Mouse (Mus musculus) lung, adult 18-20 months (tissue): ENCODE measurements around the gene Zdhhc7.

Experiments
- DNase-seq, 2 experiments: peaks; one replicate each; pipeline ENCODE4 v3.0.0; 2022; ENCODE audit warnings: mixed read lengths in 2 of 2

The Zdhhc7 gene

GRCm38 (mm10) chr8:120101068-120101972 lies at the start of gene Zdhhc7:
Zdhhc7 (minus strand) TSS chr8:120101482.
- peak; percentile 84 to 87 for DNase-seq

DNA sequence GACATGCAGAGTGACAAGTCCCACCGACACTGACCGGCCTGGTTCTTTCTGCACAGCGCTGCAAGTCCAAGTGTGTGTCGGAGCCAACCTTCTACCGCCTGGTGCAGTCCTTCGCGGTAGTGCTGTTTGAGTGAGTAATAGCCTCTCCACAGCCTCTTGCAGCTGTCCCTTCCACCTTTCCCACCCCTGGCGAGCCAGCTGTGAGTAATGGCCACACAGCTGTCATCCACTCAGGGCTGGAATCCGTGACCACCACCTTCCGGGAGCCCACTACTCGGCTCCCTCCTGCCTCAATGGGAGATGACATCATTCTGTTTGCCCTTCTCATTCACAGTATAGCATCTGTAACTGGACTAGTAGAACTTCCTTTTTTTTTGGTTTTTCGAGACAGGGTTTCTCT lies 48.7 kb upstream of the Zdhhc7 start:
- DNase-seq, result no peak

GRCm38 (mm10) chr8:120146051-120146450 lies 44.8 kb upstream of the Zdhhc7 start:
- no peak for DNase-seq

DNA sequence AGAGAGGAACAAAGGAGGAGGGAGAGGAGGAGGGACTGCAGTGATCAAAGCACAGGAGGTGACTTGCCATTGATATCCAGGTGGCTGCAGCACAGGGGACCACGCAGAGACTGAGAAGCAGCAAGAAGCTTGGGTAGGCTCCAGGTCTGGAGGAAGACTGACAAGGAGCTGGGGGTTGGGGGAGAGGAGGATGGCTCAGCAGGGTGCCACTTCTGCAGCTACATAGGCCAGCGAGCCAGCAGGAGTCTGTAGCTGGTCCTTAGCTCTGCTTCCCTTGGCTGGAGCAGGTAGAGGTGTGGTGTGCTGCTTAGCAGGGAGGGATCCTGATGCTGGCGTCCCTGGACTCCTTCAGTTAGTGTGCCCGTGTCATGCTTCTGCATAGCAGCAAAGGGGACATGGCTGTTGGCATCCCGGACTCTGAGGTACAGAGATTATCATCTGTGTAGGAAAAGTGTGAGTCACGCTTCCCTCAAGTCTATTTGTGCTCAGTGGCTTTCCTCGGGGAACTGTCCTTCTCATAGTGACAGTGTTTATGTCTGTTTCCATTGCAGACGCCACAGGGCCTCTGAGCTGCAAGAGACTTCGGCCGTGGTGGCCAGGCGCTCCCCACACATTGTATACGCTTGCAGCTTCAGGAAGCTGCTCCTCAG lies 43.5 kb upstream of the Zdhhc7 start:
- DNase-seq, result peak; percentile 77 to 84

GRCm38 (mm10) chr8:120143911-120144651 lies 42.8 kb upstream of the Zdhhc7 start:
- no peak for DNase-seq

DNA sequence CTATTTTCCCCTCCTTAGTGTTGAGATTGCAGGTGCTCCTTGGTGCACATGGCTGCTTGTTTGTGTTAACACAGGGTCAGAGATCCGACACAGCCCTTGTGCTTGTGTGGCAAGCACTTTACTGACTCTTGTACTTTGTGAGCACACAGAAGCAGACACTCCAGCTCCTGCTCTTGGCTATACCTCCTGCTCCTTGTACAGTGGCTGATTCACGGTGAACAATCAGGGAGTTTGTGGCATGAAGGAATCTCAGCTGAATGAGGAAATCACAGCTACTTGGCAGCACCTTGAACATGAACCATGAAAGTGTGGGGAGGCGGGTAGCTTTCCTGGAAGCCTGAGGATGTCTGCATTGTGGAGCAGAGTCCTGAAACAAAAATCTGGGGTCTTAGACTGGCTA lies 39.5 kb upstream of the Zdhhc7 start:
- DNase-seq, result peak; percentile 53 to 78

DNA sequence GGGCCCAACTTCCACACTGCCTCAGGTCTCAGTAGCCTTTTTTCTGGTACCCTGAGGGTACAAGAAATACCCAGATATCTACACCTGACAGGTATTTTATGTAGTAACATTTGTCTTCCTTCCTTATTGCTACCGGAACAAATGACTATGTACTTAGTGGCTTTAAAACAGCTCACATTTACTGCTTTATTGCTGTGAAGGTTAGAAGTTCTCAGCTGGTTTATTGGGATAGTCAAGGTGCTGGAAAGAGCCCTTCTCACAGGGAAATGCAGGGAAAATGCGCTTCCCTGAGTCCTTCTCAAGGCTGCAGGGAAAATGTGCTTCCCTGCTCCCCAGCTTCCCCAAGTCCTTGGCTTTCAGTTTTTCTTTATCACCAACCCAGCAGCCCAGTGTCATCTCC lies 37.7 kb upstream of the Zdhhc7 start:
- no peak for DNase-seq

DNA sequence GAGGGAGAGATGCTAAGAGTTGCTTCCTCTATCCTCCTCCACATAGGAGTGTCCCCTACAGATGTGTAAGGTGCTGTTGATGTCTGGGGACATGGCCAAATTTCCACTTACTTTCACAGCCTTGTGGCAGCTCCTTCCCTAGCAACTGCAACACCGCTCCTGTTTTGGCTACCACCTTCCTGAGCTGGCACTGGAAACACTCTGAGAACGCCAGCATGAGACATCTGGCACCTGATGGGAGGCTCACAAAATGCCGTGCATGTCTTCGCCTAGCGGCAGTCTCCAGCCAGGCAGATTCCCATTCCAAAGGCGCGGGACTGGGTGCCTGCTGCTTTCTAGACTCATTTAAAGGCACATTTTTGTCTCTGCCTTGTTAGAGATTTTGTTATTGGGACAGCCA lies 35.3 kb upstream of the Zdhhc7 start:
- DNase-seq, result no peak

GRCm38 (mm10) chr8:120135687-120136086 lies 34.4 kb upstream of the Zdhhc7 start:
- DNase-seq, result no peak

DNA sequence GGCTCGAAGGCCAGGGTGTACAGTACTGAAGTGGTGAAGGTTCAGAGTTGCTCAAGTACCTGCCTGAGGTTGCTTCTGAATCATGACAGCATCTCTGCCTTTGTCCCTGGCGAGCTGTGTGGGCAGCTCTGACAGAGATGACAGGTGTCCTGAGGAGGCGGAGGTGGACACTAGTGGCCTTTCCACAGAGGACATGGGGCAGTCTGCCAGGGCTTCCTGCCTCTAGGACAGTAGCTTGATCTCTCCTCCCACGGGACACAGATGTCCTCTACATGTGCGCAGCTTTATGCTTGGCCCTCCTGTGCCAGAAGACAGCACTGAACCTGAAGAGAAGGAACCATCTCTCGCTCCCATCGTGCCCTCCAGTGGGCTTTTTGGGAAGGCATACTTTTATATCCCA lies 31.9 kb upstream of the Zdhhc7 start:
- DNase-seq, result no peak

DNA sequence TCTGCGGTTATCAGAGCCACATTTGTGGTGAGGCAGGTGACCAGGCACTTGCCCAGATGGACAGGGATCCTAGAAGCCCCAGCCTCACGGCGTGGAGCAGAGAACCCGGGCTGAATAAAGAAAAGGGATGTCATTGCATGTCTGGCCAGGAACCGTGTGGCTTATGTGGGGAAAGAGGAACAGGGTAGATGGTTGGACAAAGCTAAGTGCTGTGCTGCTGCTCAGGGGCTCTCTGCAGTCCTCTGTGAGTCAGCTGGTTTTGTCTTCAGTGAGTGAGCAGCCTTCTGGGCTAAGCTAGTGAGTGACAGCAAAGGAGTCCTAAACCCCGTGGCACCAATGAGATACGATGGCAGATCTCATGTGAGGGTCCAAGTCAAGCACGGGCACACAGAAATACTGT lies 29.9 kb upstream of the Zdhhc7 start:
- no peak for DNase-seq

DNA sequence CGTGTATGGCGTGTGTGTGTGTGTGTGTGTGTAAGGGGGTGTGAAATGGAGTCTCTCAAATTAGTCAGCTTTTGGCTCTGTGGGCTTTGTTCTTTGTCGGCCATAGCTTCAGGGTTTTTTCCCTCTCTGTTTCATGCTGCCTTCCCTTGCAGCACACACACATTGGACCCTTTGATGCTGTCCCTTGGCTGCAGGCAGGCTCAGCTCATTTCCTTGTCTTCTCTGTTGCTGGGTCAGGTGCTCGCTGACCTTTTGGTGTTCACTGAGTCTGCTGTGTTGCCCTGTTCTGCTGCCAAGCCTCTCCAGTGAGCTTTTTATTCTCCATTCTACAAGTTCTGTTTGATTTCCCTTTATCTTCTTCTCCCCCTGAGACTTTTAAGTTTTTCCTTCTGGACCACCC lies 28.3 kb upstream of the Zdhhc7 start:
- DNase-seq, result no peak

GRCm38 (mm10) chr8:120126357-120127161 lies 25.3 kb upstream of the Zdhhc7 start:
- DNase-seq, result peak; percentile 55 to 67

DNA sequence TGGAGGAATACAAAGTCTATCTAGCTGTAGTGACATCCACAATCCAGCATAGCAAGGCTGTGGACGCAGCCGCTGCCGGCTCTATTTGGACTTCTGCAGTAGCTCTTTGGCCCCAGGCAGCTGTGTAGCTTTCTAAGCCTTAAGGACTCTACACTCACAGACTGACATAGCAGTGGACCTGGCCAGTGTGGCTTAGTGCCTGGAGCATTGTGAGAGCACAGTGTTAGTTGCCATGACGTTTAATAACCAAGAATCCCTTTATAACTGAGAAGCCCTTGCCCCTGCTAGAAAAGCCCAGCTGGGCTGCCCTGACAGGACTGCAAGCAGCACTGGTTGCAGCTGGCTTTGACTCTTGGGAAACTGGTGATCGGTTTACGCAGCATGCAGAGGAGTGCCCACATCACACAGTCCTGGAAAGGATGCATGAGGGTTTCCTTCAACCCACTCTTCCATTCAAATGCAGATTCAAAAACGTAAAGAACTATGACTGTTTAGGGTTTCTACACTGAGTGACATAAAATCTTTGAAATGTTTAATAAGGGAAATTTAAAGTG lies 23.6 kb upstream of the Zdhhc7 start:
- DNase-seq, result no peak

GRCm38 (mm10) chr8:120124261-120124660 lies 23.0 kb upstream of the Zdhhc7 start:
- DNase-seq, result peak; percentile 32 to 66

GRCm38 (mm10) chr8:120120951-120121350 lies 19.7 kb upstream of the Zdhhc7 start:
- DNase-seq, result no peak

DNA sequence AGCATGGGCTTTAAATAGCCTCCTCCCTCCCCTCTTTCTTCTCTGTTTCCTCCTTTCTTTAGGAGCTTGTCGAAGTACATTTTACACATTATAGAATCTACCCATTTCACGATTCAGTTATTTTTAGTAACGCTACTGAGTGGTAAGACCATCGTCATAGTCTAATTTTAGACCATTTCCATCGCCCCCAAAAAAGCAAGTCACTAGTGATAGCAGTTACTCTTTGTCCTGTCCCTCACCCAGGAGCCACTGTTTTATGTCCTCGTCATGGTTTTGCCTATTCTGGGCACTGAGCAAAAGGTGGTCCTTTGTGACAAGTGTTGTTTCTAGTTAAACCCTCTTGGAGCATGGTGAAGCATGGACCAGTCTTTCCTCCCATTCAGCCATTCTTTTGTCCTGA lies 18.6 kb upstream of the Zdhhc7 start:
- DNase-seq, result no peak

DNA sequence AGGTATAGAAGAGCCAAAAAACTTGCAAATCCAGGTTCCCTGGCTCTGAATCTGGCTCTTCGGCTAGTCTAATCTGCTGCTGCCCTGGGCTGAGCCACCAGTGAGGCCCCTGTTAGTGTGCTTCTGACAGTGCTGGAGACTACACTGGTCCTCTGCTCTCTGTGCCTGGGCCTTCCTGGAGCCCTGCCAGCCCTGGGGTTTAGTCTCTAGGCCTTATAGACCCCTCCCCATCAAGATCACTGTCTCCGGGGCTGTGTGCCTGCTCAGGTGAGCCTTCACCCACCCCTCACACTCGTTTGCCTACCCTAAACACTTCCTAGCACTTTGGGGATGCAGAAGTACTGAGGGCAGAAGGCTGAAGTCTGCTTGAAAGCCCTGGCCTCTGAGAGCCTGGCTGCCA lies 18.1 kb upstream of the Zdhhc7 start:
- no peak for DNase-seq

GRCm38 (mm10) chr8:120118847-120119246 lies 17.6 kb upstream of the Zdhhc7 start:
- DNase-seq, result no peak

DNA sequence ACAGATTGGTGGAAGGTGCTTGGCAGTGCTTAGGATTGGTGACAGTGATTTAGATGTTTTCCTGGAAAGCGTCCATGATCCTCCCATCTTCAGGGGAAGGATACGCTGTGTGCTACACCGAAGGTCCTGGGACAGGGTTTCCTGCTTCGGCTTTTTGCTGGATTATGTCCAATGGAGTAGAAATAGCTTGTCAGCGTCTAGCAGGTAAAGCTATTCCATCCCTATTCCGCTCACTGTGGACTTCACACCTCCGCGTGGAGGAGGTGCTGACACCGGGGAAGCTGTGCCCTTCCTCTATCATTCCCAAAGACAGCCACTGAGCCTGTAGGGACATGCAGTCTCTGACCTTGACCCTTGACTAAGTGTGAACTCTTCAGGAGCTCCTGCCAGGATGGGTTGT lies 16.9 kb upstream of the Zdhhc7 start:
- DNase-seq, result peak; percentile 32 to 58

GRCm38 (mm10) chr8:120116600-120116999 lies 15.3 kb upstream of the Zdhhc7 start:
- no peak for DNase-seq

DNA sequence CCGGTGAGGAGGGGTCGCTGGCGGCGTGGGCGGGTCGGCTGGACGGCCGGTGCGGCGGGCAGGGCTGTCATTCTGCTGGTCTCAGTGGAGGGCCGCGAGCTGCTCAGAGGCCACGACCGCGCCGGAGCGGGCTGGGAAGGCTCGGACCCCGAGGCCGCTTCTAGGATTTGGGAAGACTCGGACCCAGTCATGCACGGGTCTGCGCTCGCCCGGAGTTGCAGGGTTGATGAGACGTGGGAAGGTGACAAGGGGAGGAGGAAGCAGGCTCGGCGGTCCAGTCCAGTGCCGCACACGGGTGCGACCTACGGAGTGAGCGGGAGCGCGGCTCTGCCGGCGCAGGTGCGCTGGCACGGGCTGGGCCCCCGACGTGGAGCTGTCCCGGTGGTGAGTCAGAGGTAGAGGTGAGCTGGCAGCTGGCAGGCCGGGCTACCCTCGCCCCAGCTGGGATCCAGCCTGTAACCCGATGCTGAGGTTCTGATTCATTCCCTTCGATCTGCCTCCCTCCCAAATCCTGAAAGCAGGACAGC lies 13.1 kb upstream of the Zdhhc7 start:
- DNase-seq, result no peak
